Mouse (Mus musculus): ENCODE data around the gene Dnajb2. TPM values are rescaled to one million over a fixed set of nuclear protein-coding genes. Genes with fewer than 3 reads are reported as not detected.

Gene Dnajb2
- total and polyA plus RNA-seq, 2 experiments from 2014 or later = 48.0 to 64.5 TPM

DNA sequence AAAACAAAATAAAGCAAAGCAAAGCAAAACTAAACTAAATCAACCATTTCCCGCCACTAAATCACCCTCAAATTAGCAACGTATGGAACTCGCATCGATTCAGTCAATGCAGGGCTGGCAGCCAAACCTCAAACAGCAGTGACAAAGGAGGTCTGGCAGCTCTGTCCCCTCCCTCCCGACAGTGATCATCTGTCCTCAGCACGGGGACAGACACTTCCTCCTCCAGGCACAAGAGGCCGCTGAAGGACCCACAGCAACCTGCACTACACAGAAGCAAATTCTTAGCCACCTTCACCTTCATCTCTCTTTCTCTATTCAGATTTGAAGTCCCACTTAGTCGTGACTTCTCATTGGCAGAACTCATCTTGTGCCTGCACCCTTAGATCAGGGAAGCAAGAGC is 1.6 kb upstream of the Dnajb2 start:
- H3K27ac ChIP-seq = no peak overlapping the region
- H3K9me3 ChIP-seq (ENCODE audit: low read length) = no peaks in the 10 kb centered on the region
- TF ChIP-seq CTCF (IDR thresholded peaks at IDR 0.05; ENCODE audit: low read depth) = peak; percentile 87
- ATAC-seq (peak; percentile 68), DNase-seq (ENCODE audit: low spot score) (peak; percentile 87)
- no peak overlapping the region for H3K9ac ChIP-seq (replicated peaks; ENCODE audit: low read length)
- H3K36me3 ChIP-seq (ENCODE audit: insufficient read depth, low read length) = no peaks in the 10 kb centered on the region; the same call in 1 of the 2 replicates
- 0 out of 2 replicates have a peak, but pooled peaks cover 6% of the 10 kb centered on the region for H3K4me1 ChIP-seq (ENCODE audit: insufficient read depth, low read length)
- no peak overlapping the region for H3K4me3 ChIP-seq (ENCODE audit: low read length)
- H3K27me3 ChIP-seq (ENCODE audit: insufficient read depth, low read length) = no peaks in the 10 kb centered on the region
- WGBS = under 1% methylated on average over 8 of the region's 8 CpGs
- H3K4me2 ChIP-seq (ENCODE audit: low read depth, low read length) = peak overlapping the region; percentile 24; the same call in 1 of the 2 replicates

- Histone ChIP-seq H3K27me3 (ENCODE audit: insufficient read depth, low read length) (no peaks in the 10 kb centered on the region), H3K9ac (replicated peaks; ENCODE audit: low read length) (no peak overlapping the region), H3K4me2 (ENCODE audit: low read depth, low read length) (no peak overlapping the region), H3K36me3 (ENCODE audit: insufficient read depth, low read length) (peaks cover 13% of the 10 kb centered on the region; the same call in 1 of the 2 replicates), H3K27ac (no peak overlapping the region), H3K4me3 (ENCODE audit: low read length) (no peak overlapping the region), H3K4me1 (ENCODE audit: insufficient read depth, low read length) (0 out of 2 replicates have a peak, but pooled peaks cover 5% of the 10 kb centered on the region), H3K9me3 (ENCODE audit: low read length) (no peaks in the 10 kb centered on the region)
- no peak for TF ChIP-seq CTCF (IDR thresholded peaks at IDR 0.05; ENCODE audit: low read depth)
- 78% methylated on average over 10 of the region's 10 CpGs for WGBS
- ATAC-seq = no peak
- DNase-seq (ENCODE audit: low spot score) = no peak
Measured at GRCm38 (mm10) chr1:75239591-75239990, 3.4 kb downstream of the Dnajb2 start.

DNA sequence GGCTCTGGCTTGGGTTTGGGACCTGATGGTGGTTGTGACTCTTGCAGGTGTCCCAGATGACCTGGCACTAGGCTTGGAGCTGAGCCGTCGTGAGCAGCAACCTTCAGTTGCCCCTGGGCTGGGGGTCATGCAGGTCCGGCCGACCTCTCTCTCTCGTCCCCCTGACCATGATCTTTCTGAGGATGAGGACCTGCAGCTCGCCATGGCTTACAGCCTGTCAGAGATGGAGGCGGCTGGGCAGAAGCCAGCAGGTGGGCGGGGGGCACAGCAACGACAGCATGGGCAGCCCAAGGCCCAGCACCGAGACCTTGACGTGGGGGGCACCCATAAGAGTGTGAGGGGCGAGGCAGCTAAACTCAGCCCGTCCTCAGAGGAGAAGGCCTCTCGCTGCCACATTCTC is 7.2 kb downstream of the Dnajb2 start:
- Histone ChIP-seq H3K4me3 (ENCODE audit: low read length) (no peak overlapping the region), H3K4me2 (ENCODE audit: low read depth, low read length) (no peak overlapping the region), H3K4me1 (ENCODE audit: insufficient read depth, low read length) (no peaks in the 10 kb centered on the region), H3K27ac (no peak overlapping the region), H3K27me3 (ENCODE audit: insufficient read depth, low read length) (no peaks in the 10 kb centered on the region), H3K36me3 (ENCODE audit: insufficient read depth, low read length) (peaks cover 13% of the 10 kb centered on the region; the same call in 1 of the 2 replicates), H3K9ac (replicated peaks; ENCODE audit: low read length) (no peak overlapping the region), H3K9me3 (ENCODE audit: low read length) (no peaks in the 10 kb centered on the region)
- 90% methylated on average over 14 of the region's 14 CpGs for WGBS
- no peak for ATAC-seq
- TF ChIP-seq CTCF (IDR thresholded peaks at IDR 0.05; ENCODE audit: low read depth) = no peak
- no peak for DNase-seq (ENCODE audit: low spot score)

- WGBS = 84% methylated on average over 12 of the region's 12 CpGs
- H3K9ac ChIP-seq (replicated peaks; ENCODE audit: low read length) = no peak overlapping the region
- TF ChIP-seq CTCF (IDR thresholded peaks at IDR 0.05; ENCODE audit: low read depth) = no peak
Measured at GRCm38 (mm10) chr1:75244175-75244826, 8.1 kb downstream of the Dnajb2 start.

GRCm38 (mm10) chr1:75244836-75245235 is 8.6 kb downstream of the Dnajb2 start:
- no peak overlapping the region for H3K4me3 ChIP-seq (ENCODE audit: low read length)
- no peak overlapping the region for H3K27ac ChIP-seq
- no peak for TF ChIP-seq CTCF (IDR thresholded peaks at IDR 0.05; ENCODE audit: low read depth)
- WGBS = 18% methylated on average over 4 of the region's 4 CpGs
- peak; percentile 75 for ATAC-seq
- peak; percentile 84 for DNase-seq (ENCODE audit: low spot score)
- no peaks in the 10 kb centered on the region for H3K4me1 ChIP-seq (ENCODE audit: insufficient read depth, low read length)
- H3K9me3 ChIP-seq (ENCODE audit: low read length) = no peaks in the 10 kb centered on the region
- no peak overlapping the region for H3K9ac ChIP-seq (replicated peaks; ENCODE audit: low read length)
- no peak overlapping the region for H3K4me2 ChIP-seq (ENCODE audit: low read depth, low read length)
- H3K36me3 ChIP-seq (ENCODE audit: insufficient read depth, low read length) = peaks cover 13% of the 10 kb centered on the region; the same call in 1 of the 2 replicates
- H3K27me3 ChIP-seq (ENCODE audit: insufficient read depth, low read length) = no peaks in the 10 kb centered on the region

More at GRCm38 (mm10) chr1:75244175-75244826, 8.1 kb downstream of the Dnajb2 start:
- no peak overlapping the region for H3K4me3 ChIP-seq (ENCODE audit: low read length)
- H3K36me3 ChIP-seq (ENCODE audit: insufficient read depth, low read length) = peaks cover 13% of the 10 kb centered on the region; the same call in 1 of the 2 replicates
- DNase-seq (ENCODE audit: low spot score) (no peak), ATAC-seq (peak; percentile 21)
- H3K4me1 ChIP-seq (ENCODE audit: insufficient read depth, low read length) = no peaks in the 10 kb centered on the region
- H3K9me3 ChIP-seq (ENCODE audit: low read length) = no peaks in the 10 kb centered on the region
- H3K27ac ChIP-seq = no peak overlapping the region
- no peak overlapping the region for H3K4me2 ChIP-seq (ENCODE audit: low read depth, low read length)
- H3K27me3 ChIP-seq (ENCODE audit: insufficient read depth, low read length) = no peaks in the 10 kb centered on the region

- no peaks in the 10 kb centered on the region for H3K27me3 ChIP-seq (ENCODE audit: insufficient read depth, low read length)
- peaks cover 13% of the 10 kb centered on the region; the same call in 1 of the 2 replicates for H3K36me3 ChIP-seq (ENCODE audit: insufficient read depth, low read length)
- TF ChIP-seq CTCF (IDR thresholded peaks at IDR 0.05; ENCODE audit: low read depth) = no peak
- no peak overlapping the region for H3K9ac ChIP-seq (replicated peaks; ENCODE audit: low read length)
- no peak overlapping the region for H3K4me3 ChIP-seq (ENCODE audit: low read length)
- ATAC-seq = no peak
- H3K4me2 ChIP-seq (ENCODE audit: low read depth, low read length) = no peak overlapping the region
- H3K4me1 ChIP-seq (ENCODE audit: insufficient read depth, low read length) = no peaks in the 10 kb centered on the region; the same call in 1 of the 2 replicates
- no peaks in the 10 kb centered on the region for H3K9me3 ChIP-seq (ENCODE audit: low read length)
- no peak overlapping the region for H3K27ac ChIP-seq
- no peak for DNase-seq (ENCODE audit: low spot score)
- 78% methylated on average over 16 of the region's 16 CpGs for WGBS
Measured at GRCm38 (mm10) chr1:75247071-75247930, 11.1 kb downstream of the Dnajb2 start.

Data from hindbrain, postnatal 0 days (tissue).